Mouse (Mus musculus) megakaryocyte progenitor cell, adult 5-6 weeks (primary cell): ENCODE results near the gene Olfr1392. TPM values are rescaled to one million over a fixed set of nuclear protein-coding genes. Genes with fewer than 3 reads are reported as not detected.
A peak's percentile ranks its signal among the peaks of the same experiment; 100 is the strongest.
"Not testable (repeated sequence)": the region's sequence is repeated elsewhere in the genome, so short reads cannot be mapped to it uniquely, and the experiment has no call there.

Experiments
- ATAC-seq: replicated peaks from 2 replicates; pipeline ENCODE4 v1.8.0; 2016; ENCODE audit warnings: mild to moderate bottlenecking, moderate TSS enrichment, inconsistent platforms; ENCODE audit not compliant: poor library complexity
- total RNA-seq, 2 experiments: library from RNA; stranded (forward) in 1 of 2; stranded (reverse) in 1 of 2; fragments of 157-497, 149-512 nt in 1 of 2; fragments of 200-1000 nt in 1 of 2; gene quantifications; 2 replicates each; pipeline versions ENCODE4 v1.2.3 to v1.2.4; 2015 to 2017

The Olfr1392 gene
- total RNA-seq (2015) (not detected in 2 replicates), total RNA-seq (2017) (not detected in 2 replicates)

GRCm38 (mm10) chr11:49284982-49285381 is at the start of gene Olfr1392:
Olfr1392 (plus strand) TSS chr11:49285282.
- ATAC-seq = not testable (repeated sequence)

GRCm38 (mm10) chr11:49235459-49236207 is 49.4 kb upstream of the Olfr1392 start:
- peak; percentile 54; the same call in 1 of the 2 replicates for ATAC-seq

- ATAC-seq = no peak
Observed at GRCm38 (mm10) chr11:49236891-49237290, 48.2 kb upstream of the Olfr1392 start.

DNA sequence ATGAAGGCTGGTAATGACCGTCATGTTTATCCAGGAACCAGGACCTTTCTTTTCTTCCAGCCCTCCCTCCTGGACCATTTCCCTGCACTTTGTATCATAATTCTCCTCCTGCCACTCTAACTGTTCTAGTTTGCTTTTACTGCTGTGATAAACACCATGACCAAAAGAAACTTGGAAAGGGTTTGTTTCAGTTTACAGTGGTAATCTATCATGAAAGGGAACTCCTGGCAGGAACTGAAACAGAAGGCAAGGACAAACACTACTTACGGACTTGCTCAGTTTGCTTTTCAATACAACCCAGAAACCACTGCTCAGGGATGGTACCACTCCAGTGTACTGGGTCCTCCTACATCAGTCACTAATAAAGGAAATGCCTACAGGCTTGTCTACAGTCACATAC is 47.5 kb upstream of the Olfr1392 start:
- peak; percentile 49 for ATAC-seq

GRCm38 (mm10) chr11:49240310-49240709 is 44.8 kb upstream of the Olfr1392 start:
- no peak for ATAC-seq

- no peak for ATAC-seq
Observed at GRCm38 (mm10) chr11:49240874-49241273, 44.2 kb upstream of the Olfr1392 start.

- ATAC-seq = peak; percentile 9; the same call in 1 of the 2 replicates
Observed at GRCm38 (mm10) chr11:49241471-49241870, 43.6 kb upstream of the Olfr1392 start.

- peak; percentile 18; the same call in 1 of the 2 replicates for ATAC-seq
Observed at GRCm38 (mm10) chr11:49242944-49243626, 42.0 kb upstream of the Olfr1392 start.

GRCm38 (mm10) chr11:49243727-49244594 is 41.1 kb upstream of the Olfr1392 start, which contains the start of gene Mgat1:
Mgat1 (plus strand) TSS chr11:49244191.
- ATAC-seq = peak; percentile 65

DNA sequence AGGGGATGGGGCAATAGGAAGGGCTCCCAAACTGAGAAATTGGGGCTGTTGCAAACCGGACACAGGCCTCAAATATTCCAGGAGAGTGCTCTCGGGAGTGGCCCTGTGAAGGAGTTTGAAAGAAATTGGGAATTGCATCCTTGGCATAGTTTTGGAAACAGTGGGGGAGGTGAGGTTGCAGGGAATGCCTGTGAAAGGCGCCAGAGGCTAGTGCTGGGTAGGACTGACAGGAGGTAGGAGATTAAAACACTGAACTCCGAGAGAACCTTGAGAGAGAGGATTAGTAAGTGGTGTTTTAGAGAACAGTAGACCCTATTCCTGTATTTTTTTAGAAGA is 40.5 kb upstream of the Olfr1392 start:
- no peak for ATAC-seq

DNA sequence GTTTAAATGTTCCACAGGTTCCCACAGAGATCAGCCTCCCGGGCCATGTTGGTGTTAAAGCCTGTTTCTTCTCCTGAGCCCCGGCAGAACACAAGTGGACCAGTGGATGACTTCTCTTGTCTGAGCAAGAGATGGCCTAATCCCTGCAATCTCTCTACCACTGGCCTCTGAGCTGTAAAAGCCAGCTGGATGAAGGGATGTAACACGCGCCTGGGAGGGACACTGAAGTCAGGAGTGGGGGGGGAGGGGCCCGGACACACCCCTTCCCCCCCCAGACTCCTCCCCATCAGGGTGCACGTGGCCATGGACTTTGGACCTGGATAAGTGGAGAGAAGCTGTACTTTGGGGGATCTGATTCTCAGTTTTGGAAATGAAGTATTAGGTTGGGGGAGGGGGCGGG is 39.9 kb upstream of the Olfr1392 start:
- no peak for ATAC-seq

DNA sequence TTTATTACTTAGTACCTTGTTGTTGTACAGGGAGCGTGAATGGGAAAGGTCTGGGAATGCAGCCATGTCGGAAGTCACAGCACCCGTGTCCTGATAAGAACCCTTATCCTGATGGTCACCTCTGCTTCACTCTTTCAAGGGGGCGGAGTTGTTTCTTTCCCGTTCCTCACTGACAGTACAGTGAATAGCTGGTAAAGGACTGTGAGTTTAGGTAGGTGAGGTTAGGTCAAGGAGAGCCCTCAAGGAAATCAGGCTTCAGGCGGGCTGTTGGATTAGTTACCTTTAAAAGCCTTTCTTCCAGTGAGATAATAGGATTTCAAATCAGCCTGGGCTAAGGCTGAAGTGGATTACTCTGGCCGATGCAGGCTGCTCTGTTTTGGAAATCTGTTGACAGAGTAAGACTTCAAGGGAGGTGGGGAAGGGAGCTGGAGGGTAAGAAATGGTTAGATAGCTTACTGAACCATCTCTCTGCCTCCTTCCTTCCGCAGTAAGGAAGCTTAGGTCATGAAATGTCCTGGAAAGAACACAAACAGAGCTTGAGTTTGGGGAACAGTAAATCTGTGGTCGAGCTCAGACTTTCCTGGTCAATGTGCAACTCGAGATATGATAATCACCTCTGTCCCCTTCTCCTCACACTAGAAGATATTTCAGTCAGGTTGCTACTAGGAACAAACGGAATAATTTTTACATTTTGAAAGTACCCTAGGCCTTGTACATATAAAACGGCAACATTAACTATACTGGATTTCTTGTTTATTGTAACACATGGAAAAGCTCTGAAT is 39.3 kb upstream of the Olfr1392 start:
- ATAC-seq = no peak

DNA sequence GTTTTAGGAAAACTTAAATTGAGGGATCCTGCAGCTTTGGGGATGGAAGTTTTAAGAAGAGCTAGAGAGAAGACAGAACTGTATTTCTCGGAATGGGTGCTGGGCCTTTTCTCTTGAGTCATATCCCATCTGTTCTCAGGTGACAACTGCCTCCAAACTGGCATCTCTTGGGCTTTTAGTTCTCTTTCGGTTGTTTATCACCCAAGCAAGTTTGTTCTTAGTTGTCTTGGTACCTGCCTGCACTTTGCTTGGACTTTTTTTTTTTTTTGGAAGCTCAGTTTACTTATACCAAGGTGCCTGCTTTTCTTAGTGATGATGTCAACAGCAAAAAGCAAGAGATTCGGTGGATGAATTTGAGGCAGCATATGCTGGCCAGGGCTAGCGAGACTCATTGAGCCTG is 38.6 kb upstream of the Olfr1392 start:
- ATAC-seq = no peak

DNA sequence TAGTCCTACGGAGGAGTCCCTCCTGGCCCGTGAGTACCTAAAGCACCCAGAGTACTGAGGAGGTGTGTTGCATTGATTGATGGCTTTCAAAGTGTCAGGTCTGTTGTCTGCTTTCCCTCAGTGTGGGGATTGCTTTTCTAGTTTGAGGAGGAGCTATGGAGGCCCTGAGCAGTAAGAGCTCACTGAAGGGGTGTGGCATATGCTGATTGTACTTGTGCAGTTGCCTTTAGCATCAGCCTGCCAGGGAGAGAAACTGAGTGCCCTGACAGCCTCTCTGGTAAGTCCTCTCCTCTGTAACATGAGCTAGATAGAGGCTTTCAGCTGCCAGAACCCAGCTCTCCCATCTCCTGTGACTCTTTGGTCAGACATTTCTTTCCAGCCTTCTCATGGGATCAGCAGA is 37.8 kb upstream of the Olfr1392 start:
- ATAC-seq = no peak

GRCm38 (mm10) chr11:49248226-49248973 is 36.7 kb upstream of the Olfr1392 start:
- no peak for ATAC-seq

DNA sequence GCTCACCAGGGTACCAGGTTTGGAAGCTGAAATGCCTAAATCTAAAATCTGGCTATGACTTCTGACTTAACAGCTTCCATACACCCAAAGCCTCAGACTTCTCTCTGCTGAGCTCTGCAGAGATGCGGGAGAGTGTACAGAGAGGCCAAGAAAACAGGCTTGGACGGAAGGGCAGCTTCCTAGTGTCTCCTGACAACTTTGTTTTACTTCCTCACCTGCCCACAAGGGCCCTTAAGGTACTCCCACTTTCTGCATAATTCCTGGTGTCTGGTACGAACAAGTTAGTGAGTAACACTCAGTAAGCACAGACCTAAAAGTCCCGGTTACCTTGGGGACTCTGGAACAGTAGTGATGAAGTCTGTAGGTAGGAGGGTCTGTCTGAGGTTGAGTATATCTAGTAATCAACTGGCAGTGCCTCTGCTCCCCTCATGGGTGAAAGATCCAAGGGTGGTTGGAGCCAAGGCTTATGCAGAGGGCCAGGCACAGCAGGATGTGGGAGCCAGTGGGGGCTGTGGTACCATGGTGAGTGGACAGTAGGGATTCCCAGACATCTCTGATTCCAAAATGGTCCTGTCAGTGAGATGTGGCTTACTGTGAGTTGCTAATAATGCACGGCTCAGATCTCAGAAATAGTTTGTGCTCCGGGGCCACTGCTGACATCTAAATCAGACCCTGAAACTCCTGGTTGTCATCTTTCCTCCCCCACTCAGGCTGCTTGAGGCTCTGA is 35.9 kb upstream of the Olfr1392 start:
- no peak for ATAC-seq

DNA sequence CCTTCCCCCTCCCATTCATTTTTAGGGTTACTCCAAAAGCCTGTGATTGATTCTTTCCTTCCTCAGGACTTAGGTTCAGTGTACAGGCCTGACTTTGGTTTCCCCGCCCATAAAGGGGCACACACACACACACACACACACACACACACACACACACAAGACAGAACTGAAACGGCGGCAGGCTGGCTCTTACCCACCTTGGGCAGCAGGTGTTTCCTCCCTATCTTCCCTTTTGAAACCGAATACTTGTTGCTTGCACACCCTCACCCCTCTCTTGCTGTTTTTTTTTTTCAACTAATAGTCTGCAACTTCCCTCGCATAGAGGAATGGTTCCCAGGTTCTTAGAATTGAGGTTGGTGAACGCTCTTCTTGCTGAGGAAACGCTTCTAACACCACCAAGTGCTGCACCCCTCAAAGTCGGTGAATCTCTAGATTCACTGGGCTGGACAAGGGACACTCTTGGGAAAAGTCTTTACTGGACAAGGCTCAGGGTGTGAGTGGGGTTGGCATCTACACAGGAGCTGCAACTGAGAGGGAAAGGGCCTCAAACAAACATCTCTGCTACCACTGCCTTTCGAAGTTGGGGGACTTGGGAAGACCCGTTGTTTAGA is 35.2 kb upstream of the Olfr1392 start:
- ATAC-seq = peak; percentile 49
